Mouse (Mus musculus) CH12.LX (cell line): Measurements from ENCODE around the gene Taf15. TPM values are rescaled to one million over a fixed set of nuclear protein-coding genes. Genes with fewer than 3 reads are reported as not detected.

Source experiments
- DNase-seq: peaks from one replicate; pipeline ENCODE4 v3.0.0-alpha.2; 2013; ENCODE audit errors: extremely low read depth
- H3K27ac ChIP-seq: 2 replicates; pipeline ENCODE4 v1.5.1; 2012; ENCODE audit warnings: low read depth, mild to moderate bottlenecking, control low read depth, moderate library complexity; ENCODE audit not compliant: insufficient read depth
- H3K27me3 ChIP-seq: replicated peaks from 2 replicates; pipeline ENCODE3; 2012; ENCODE audit warnings: inconsistent platforms
- H3K36me3 ChIP-seq, 2 experiments: replicated peaks in 1 of 2; 2 replicates each; pipeline versions ENCODE3 to v1.6.1; 2012; ENCODE audit warnings: inconsistent platforms in 1 of 2, low read length in 1 of 2, mild to moderate bottlenecking in 1 of 2, mixed read lengths in 1 of 2, moderate library complexity in 1 of 2; ENCODE audit not compliant: control insufficient read depth in 1 of 2, insufficient read depth in 1 of 2
- H3K4me1 ChIP-seq, 2 experiments: 2 replicates each; pipeline ENCODE4 v1.6.1; 2012; ENCODE audit warnings: inconsistent platforms in 1 of 2, moderate library complexity in 1 of 2; ENCODE audit not compliant: insufficient read depth in 2 of 2, control insufficient read depth in 1 of 2
- H3K4me2 ChIP-seq: 2 replicates; pipeline ENCODE4 v1.6.1; 2012; ENCODE audit warnings: low read depth, mild to moderate bottlenecking, control low read depth; ENCODE audit not compliant: poor library complexity, insufficient read depth, severe bottlenecking
- H3K4me3 ChIP-seq, 3 experiments: fragments of 150-350 bp in 1 of 3; sonication (generic) in 1 of 3; replicated peaks in 1 of 3; 2 replicates each; pipeline versions ENCODE3 to v1.5.1; 2011 to 2012; ENCODE audit warnings: low read depth in 2 of 3, low read length in 2 of 3, mild to moderate bottlenecking in 2 of 3, moderate library complexity in 2 of 3, control low read depth in 1 of 3, improper control_type of control experiment in 1 of 3, inconsistent platforms in 1 of 3, mixed read lengths in 1 of 3; ENCODE audit not compliant: poor library complexity in 1 of 3
- H3K79me2 ChIP-seq: replicated peaks from 2 replicates; pipeline ENCODE4 v1.6.1; 2012; ENCODE audit warnings: mild to moderate bottlenecking, moderate library complexity; ENCODE audit not compliant: control insufficient read depth, poor library complexity, insufficient read depth, severe bottlenecking; ENCODE audit errors: extremely low read depth
- H3K9ac ChIP-seq: 2 replicates; pipeline ENCODE4 v1.6.1; 2012; ENCODE audit warnings: low read depth, mild to moderate bottlenecking, control low read depth, moderate library complexity; ENCODE audit not compliant: insufficient read depth
- H3K9me3 ChIP-seq: replicated peaks from 2 replicates; pipeline ENCODE3; 2012; ENCODE audit warnings: low read length, inconsistent platforms, mixed read lengths
- BHLHE40 ChIP-seq: IDR thresholded peaks from 2 replicates; pipeline ENCODE4 v1.6.1; 2011; ENCODE audit warnings: mild to moderate bottlenecking, low read depth, low read length, improper control_type of control experiment
- CHD1 ChIP-seq: IDR thresholded peaks from 2 replicates; pipeline ENCODE4 v1.6.1; 2012; ENCODE audit warnings: low read depth, low read length, improper control_type of control experiment, inconsistent platforms
- CHD2 ChIP-seq: IDR thresholded peaks from 2 replicates; pipeline ENCODE4 v1.6.1; 2011; ENCODE audit warnings: low read length, improper control_type of control experiment
- EP300 ChIP-seq: IDR thresholded peaks from 2 replicates; pipeline ENCODE4 v1.6.1; 2011; ENCODE audit warnings: low read length, improper control_type of control experiment
- GABPA ChIP-seq: IDR thresholded peaks from 2 replicates; pipeline ENCODE4 v1.6.1; 2012; ENCODE audit warnings: low read depth, low read length, improper control_type of control experiment, inconsistent platforms; ENCODE audit not compliant: insufficient replicate concordance
- JUND ChIP-seq: conservative IDR thresholded peaks from 2 replicates; pipeline ENCODE4 v1.6.1; 2011; ENCODE audit warnings: low read depth, low read length, improper control_type of control experiment
- KAT2A ChIP-seq: IDR thresholded peaks from 2 replicates; pipeline ENCODE4 v1.6.1; 2012; ENCODE audit warnings: low read length, improper control_type of control experiment, inconsistent platforms; ENCODE audit not compliant: insufficient replicate concordance
- MAZ ChIP-seq: IDR thresholded peaks from 2 replicates; pipeline ENCODE4 v1.6.1; 2012; ENCODE audit warnings: low read depth, mild to moderate bottlenecking, inconsistent platforms, low read length, improper control_type of control experiment, moderate library complexity
- MXI1 ChIP-seq: IDR thresholded peaks from 2 replicates; pipeline ENCODE4 v1.6.1; 2011; ENCODE audit warnings: mild to moderate bottlenecking, low read depth, low read length, improper control_type of control experiment
- NELFE ChIP-seq: IDR thresholded peaks from 2 replicates; pipeline ENCODE4 v1.6.1; 2011; ENCODE audit warnings: low read depth, low read length, improper control_type of control experiment
- NRF1 ChIP-seq: IDR thresholded peaks from 2 replicates; pipeline ENCODE4 v1.6.1; 2014; ENCODE audit warnings: low read depth, mild to moderate bottlenecking, inconsistent platforms, low read length, improper control_type of control experiment, moderate library complexity
- PAX5 ChIP-seq: IDR thresholded peaks from 2 replicates; pipeline ENCODE4 v1.6.1; 2012; ENCODE audit warnings: low read length, inconsistent platforms, mixed read lengths
- SIN3A ChIP-seq: IDR thresholded peaks from 2 replicates; pipeline ENCODE4 v1.6.1; 2012; ENCODE audit warnings: low read length, improper control_type of control experiment, inconsistent platforms
- TCF12 ChIP-seq: IDR thresholded peaks from 2 replicates; pipeline ENCODE4 v1.6.1; 2014; ENCODE audit warnings: low read depth, mild to moderate bottlenecking, inconsistent platforms, low read length, improper control_type of control experiment
- UBTF ChIP-seq: IDR thresholded peaks from 2 replicates; pipeline ENCODE4 v1.6.1; 2012; ENCODE audit warnings: low read depth, mild to moderate bottlenecking, inconsistent platforms, low read length, improper control_type of control experiment, moderate library complexity
- USF1 ChIP-seq: IDR thresholded peaks from 2 replicates; pipeline ENCODE4 v1.6.1; 2014; ENCODE audit warnings: low read depth, mild to moderate bottlenecking, inconsistent platforms, low read length, improper control_type of control experiment
- ZMIZ1 ChIP-seq: IDR thresholded peaks from 2 replicates; pipeline ENCODE4 v1.6.1; 2012; ENCODE audit warnings: low read depth, mild to moderate bottlenecking, inconsistent platforms, low read length, improper control_type of control experiment
- dilution Hi-C: fragments of 300-500 bp; cut with MboI; formaldehyde crosslinking; loops from 2 replicates; pipeline ENCODE4 v1.14.3; 2020; ENCODE audit warnings: low sequenced_read_pairs; ENCODE audit not compliant: extremely low pct_unique_long_range_greater_than_20kb, extremely low pct_ligation_motif_present
- in situ Hi-C: fragments of 300-500 bp; cut with MboI; formaldehyde crosslinking; loops from 3 replicates; pipeline ENCODE4 v1.14.3; 2019; ENCODE audit warnings: low sequenced_read_pairs, low pct_ligation_motif_present, low pct_unique_long_range_greater_than_20kb, mixed read lengths
- polyA plus RNA-seq: library from polyadenylated mRNA; unstranded; fragments of >175 nt; gene quantifications from 2 replicates; pipeline ENCODE4 v1.2.1, GENCODE M21; 2012; ENCODE audit warnings: low read depth; ENCODE audit not compliant: insufficient read length
- total RNA-seq, 2 experiments: library from RNA; depleted of rRNA; stranded (reverse); fragments of 300-350 nt in 1 of 2; fragments of >200 nt in 1 of 2; gene quantifications; 2 replicates each; pipeline ENCODE4 v1.2.3; 2012 to 2014

The Taf15 gene
- total and polyA plus RNA-seq, 3 experiments = 38.8 to 367 (median 69.8) TPM

- no peaks in the 10 kb centered on the region for H3K9me3 ChIP-seq
- dilution Hi-C loops = no loop called here
- H3K79me2 ChIP-seq = no peaks in the 10 kb centered on the region
- in situ Hi-C loops = no loop called here
- H3K4me3 ChIP-seq = no peak overlapping the region
- no peak for DNase-seq
- no peak overlapping the region for H3K9ac ChIP-seq
- H3K27me3 ChIP-seq = peaks cover 50% of the 10 kb centered on the region
- TF ChIP-seq MXI1 = no peak
- TF ChIP-seq PAX5 = no peak
- no peak for TF ChIP-seq CHD2
- no peak for TF ChIP-seq CHD1
- TF ChIP-seq USF1 = no peak
- no peak for TF ChIP-seq JUND
- TF ChIP-seq GABPA = no peak
- no peak for TF ChIP-seq NELFE
- no peak for TF ChIP-seq EP300
- TF ChIP-seq SIN3A = no peak
- TF ChIP-seq UBTF = no peak
- TF ChIP-seq ZMIZ1 = no peak
- no peak for TF ChIP-seq TCF12
- TF ChIP-seq BHLHE40 = no peak
- no peaks in the 10 kb centered on the region for H3K36me3 ChIP-seq
- peaks cover 13 to 16% of the 10 kb centered on the region in 2 experiments for H3K4me1 ChIP-seq
- no peak overlapping the region for H3K27ac ChIP-seq
- no peak overlapping the region for H3K4me2 ChIP-seq
These were observed 18.3 kb upstream of the Taf15 start for GRCm38 (mm10) chr11:83454548-83454947.

- TF ChIP-seq CHD2 = no peak
- TF ChIP-seq NRF1 = 0 out of 2 replicates have a peak, but pooled peaks have one; percentile 2
- TF ChIP-seq, all 38 proteins: peak for 1
- Histone ChIP-seq H3K4me2 (no peak overlapping the region), H3K4me3 (no peak overlapping the region), H3K36me3 (no peaks in the 10 kb centered on the region), H3K79me2 (no peaks in the 10 kb centered on the region), H3K9me3 (no peaks in the 10 kb centered on the region), H3K9ac (no peak overlapping the region), H3K27ac (no peak overlapping the region), H3K4me1 (peaks cover 13 to 16% of the 10 kb centered on the region in 2 experiments), H3K27me3 (peaks cover 48% of the 10 kb centered on the region)
- in situ Hi-C loops (no loop called here), dilution Hi-C loops (no loop called here)
- no peak for DNase-seq
These were observed 17.3 kb upstream of the Taf15 start for GRCm38 (mm10) chr11:83455608-83456007.

GRCm38 (mm10) chr11:83457257-83457656 is 15.6 kb upstream of the Taf15 start:
- no peak overlapping the region for H3K27ac ChIP-seq
- dilution Hi-C loops = no loop called here
- H3K27me3 ChIP-seq = peaks cover 52% of the 10 kb centered on the region
- DNase-seq = no peak
- H3K9ac ChIP-seq = no peak overlapping the region
- TF ChIP-seq KAT2A = no peak
- TF ChIP-seq MAZ = peak; percentile 89
- in situ Hi-C loops = no loop called here
- H3K4me2 ChIP-seq = peak overlapping the region; percentile 57
- H3K79me2 ChIP-seq = no peaks in the 10 kb centered on the region
- no peaks in the 10 kb centered on the region for H3K9me3 ChIP-seq
- H3K36me3 ChIP-seq = no peaks in the 10 kb centered on the region
- no peak overlapping the region for H3K4me3 ChIP-seq
- peaks cover 13 to 23% of the 10 kb centered on the region in 2 experiments for H3K4me1 ChIP-seq
